Mouse (Mus musculus) forebrain, embryonic 16.5 days (tissue): Measurements from ENCODE around the gene Adora3. TPM values are rescaled to one million over a fixed set of nuclear protein-coding genes. Genes with fewer than 3 reads are reported as not detected.
A peak's percentile ranks its signal among the peaks of the same experiment; 100 is the strongest.

ENCODE experiments used
- ATAC-seq: fragments of 200-750 bp; cut with Nextera tagmentation; 2 replicates; pipeline ENCODE4 v1.8.0; 2017; ENCODE audit warnings: mild to moderate bottlenecking, moderate library complexity
- H3K27ac ChIP-seq: fragments of 300-500 bp; sonication (generic); 2 replicates; pipeline ENCODE4 v1.5.1; 2014; ENCODE audit warnings: low read length, control low read depth
- H3K27me3 ChIP-seq: fragments of 300-500 bp; sonication (generic); replicated peaks from 2 replicates; pipeline ENCODE4 v1.6.1; 2014; ENCODE audit warnings: low read length; ENCODE audit not compliant: control insufficient read depth, insufficient read depth
- H3K36me3 ChIP-seq: fragments of 300-500 bp; sonication (generic); 2 replicates; pipeline ENCODE4 v1.6.1; 2014; ENCODE audit not compliant: control insufficient read depth, insufficient read depth
- H3K4me1 ChIP-seq: fragments of 300-500 bp; sonication (generic); replicated peaks from 2 replicates; pipeline ENCODE4 v1.6.1; 2014; ENCODE audit warnings: low read length; ENCODE audit not compliant: control insufficient read depth, insufficient read depth
- H3K4me2 ChIP-seq: fragments of 300-500 bp; sonication (generic); 2 replicates; pipeline ENCODE4 v1.6.1; 2014; ENCODE audit warnings: mild to moderate bottlenecking, low read length, control low read depth
- H3K4me3 ChIP-seq: fragments of 300-500 bp; sonication (generic); replicated peaks from 2 replicates; pipeline ENCODE4 v1.5.1; 2014; ENCODE audit warnings: mild to moderate bottlenecking, low read length, control low read depth
- H3K9ac ChIP-seq: fragments of 300-500 bp; sonication (generic); replicated peaks from 2 replicates; pipeline ENCODE4 v1.6.1; 2014; ENCODE audit warnings: low read depth, low read length, control low read depth
- H3K9me3 ChIP-seq: fragments of 300-500 bp; sonication (generic); 2 replicates; pipeline ENCODE4 v1.6.1; 2016; ENCODE audit warnings: low read length; ENCODE audit not compliant: control insufficient read depth
- WGBS: fragments of 180-500 bp; shearing (Covaris S2); extraction: QIAGEN DNeasy Blood & Tissue Kit; methylation state at CpG from one replicate; pipeline ENCODE4 v1.1.7; 2014; 5-methylcytosine and 5-hydroxymethylcytosine counted together
- polyA plus RNA-seq: library from polyadenylated mRNA; unstranded; fragments of >200 nt; fragmentation: Nextera tagmentation; extraction: Ambion mirVana; gene quantifications from 2 replicates; pipeline ENCODE4 v1.2.1, GENCODE M21; 2015

The Adora3 gene
- polyA plus RNA-seq, 1 experiment from 2014 or later = 0.11 TPM

DNA sequence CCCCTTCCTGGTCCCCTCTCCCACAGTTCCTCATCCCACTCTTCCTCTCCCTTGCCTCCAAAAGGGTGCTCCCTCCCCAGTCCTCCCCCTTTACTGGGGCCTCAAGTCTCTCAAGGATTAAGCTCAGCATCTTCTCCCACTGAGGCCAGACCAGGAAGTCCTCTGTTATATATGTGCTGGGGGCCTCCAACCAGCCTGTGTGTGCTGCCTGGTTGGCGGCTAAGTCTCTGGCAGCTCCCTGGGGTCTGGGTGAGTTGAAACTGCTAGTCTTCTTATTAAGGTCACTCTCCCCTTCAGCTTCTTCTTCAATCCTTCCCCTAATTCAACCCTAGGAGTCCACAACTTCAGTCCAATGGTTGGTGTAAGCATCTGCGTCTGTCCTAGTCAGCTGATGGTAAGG is 12.5 kb downstream of the Adora3 start:
- H3K27me3 ChIP-seq = no peaks in the 10 kb centered on the region
- H3K9ac ChIP-seq = no peak overlapping the region
- no peaks in the 10 kb centered on the region for H3K36me3 ChIP-seq
- no peaks in the 10 kb centered on the region for H3K4me1 ChIP-seq
- no peak for ATAC-seq
- no peak overlapping the region for H3K27ac ChIP-seq
- H3K9me3 ChIP-seq = no peaks in the 10 kb centered on the region
- WGBS = 93% methylated on average over 2 of the region's 2 CpGs
- no peak overlapping the region for H3K4me2 ChIP-seq
- no peak overlapping the region for H3K4me3 ChIP-seq

DNA sequence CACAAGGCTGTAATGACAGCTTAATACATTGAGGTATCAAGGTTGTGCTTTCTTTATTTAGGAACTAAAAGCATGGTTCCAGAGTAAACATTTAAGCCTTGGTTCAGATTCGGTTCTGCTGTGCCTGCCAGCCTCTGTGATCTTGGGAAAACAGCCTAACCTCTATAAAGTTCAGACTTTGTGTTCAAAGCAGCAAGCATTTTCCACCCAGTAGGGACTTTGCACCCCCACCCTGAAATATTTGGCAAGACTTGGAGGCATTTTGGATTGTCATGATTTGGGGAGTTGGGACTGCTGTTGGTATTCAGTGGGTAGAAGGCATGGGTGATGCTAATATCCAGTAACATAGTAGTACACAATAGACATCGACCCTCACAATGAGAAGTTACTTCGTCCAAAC is 18.3 kb downstream of the Adora3 start:
- no peak for ATAC-seq
- no peaks in the 10 kb centered on the region for H3K9me3 ChIP-seq
- H3K27ac ChIP-seq = no peak overlapping the region

DNA sequence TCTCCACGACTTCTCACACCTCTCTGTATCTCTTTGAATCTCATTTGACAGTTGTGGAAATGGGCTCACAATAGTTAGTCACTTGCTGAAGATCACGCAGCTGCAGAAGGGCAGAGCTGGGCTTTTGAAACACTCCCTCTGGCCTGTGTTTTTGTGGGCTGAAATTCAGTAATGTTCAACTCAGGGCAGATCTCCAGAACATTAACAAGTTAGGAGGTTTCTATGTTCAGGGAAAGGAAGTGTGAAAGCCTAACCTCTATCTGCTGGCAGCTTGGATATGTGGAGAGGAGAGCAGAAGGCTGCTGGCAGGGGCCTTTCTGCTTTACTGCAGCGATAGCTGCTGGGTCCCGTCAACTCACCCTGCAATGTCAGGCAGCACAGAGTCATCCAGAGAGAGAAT is 19.6 kb downstream of the Adora3 start:
- Histone ChIP-seq H3K4me3 (no peak overlapping the region), H3K9ac (no peak overlapping the region), H3K9me3 (no peaks in the 10 kb centered on the region), H3K4me2 (no peak overlapping the region), H3K4me1 (no peaks in the 10 kb centered on the region), H3K27me3 (no peaks in the 10 kb centered on the region), H3K27ac (no peak overlapping the region), H3K36me3 (no peaks in the 10 kb centered on the region)
- 70% methylated on average over 4 of the region's 4 CpGs for WGBS
- ATAC-seq = no peak

More for the DNA sequence above, 18.3 kb downstream of the Adora3 start:
- Histone ChIP-seq H3K27me3 (no peaks in the 10 kb centered on the region), H3K4me2 (no peak overlapping the region), H3K36me3 (no peaks in the 10 kb centered on the region), H3K9ac (no peak overlapping the region), H3K4me3 (no peak overlapping the region), H3K4me1 (no peaks in the 10 kb centered on the region)
- 73% methylated on average over 3 of the region's 3 CpGs for WGBS

DNA sequence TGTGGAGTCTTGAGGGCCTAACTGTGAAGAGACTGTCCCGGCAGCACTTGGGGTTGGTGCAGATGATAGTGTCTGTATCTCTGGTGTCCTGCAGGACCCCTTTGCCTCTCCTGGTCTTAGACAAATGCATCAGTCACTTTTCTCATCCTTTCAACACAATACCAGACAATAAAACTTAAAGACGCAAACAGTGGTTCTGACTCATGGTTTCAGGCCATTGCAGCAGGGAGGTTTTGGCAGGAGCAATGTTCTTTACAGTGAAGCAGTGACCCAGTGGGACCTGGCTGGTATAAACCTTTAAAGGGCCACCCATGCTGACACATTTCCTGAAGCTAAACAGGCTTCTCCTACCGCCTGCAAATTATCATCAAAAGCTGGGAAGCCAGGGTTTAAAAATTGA is 20.5 kb downstream of the Adora3 start:
- WGBS = 87% methylated on average over 3 of the region's 3 CpGs
- H3K27ac ChIP-seq = no peak overlapping the region
- no peak for ATAC-seq

DNA sequence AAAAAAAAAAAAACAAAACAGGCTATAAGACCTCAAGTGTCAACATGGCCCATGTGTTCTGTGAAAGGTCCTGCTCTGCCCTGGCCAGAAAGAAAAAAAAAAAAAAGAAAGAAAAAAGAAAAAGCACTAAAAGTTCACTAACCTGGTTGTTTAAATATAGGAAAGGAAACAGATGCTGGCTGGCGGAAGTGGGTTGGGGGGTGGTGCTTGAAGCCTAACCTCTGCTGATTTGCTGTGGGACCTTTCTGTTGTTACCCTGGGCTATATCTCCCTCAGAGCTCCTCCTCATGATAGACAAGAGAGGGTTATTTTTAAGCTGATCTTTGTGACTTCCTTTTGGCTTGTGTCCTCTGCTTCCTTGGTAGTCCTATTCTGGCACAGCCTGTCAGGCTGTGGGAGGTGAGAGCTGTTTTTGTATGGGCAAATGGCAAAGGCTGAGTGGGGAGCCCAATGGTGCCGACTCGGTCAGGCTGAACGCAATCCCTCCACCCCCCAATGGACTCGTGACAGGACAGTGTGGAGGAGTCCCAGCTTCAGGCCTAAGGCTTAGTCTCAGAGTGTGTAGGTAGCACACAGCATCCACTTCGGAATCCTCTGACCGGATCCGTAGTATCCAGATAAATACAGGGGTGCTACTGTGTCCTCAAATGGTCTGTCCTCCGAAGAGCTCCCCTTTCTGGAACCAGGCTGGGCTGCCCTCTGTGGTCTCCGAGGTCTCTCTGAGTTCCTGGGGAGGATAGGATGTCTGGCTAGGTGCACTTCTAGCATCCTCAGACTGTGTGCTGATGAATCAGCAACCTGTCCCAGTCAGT is 21.3 kb downstream of the Adora3 start:
- H3K27me3 ChIP-seq = no peaks in the 10 kb centered on the region
- H3K27ac ChIP-seq = no peak overlapping the region
- ATAC-seq = no peak
- H3K4me2 ChIP-seq = no peak overlapping the region
- no peak overlapping the region for H3K4me3 ChIP-seq
- no peaks in the 10 kb centered on the region for H3K4me1 ChIP-seq
- H3K9ac ChIP-seq = no peak overlapping the region
- H3K9me3 ChIP-seq = no peaks in the 10 kb centered on the region
- 82% methylated on average over 10 of the region's 10 CpGs for WGBS
- no peaks in the 10 kb centered on the region for H3K36me3 ChIP-seq

More for the DNA sequence above, 20.5 kb downstream of the Adora3 start:
- Histone ChIP-seq H3K36me3 (no peaks in the 10 kb centered on the region), H3K9ac (no peak overlapping the region), H3K4me3 (no peak overlapping the region), H3K9me3 (no peaks in the 10 kb centered on the region), H3K4me2 (no peak overlapping the region), H3K27me3 (no peaks in the 10 kb centered on the region), H3K4me1 (no peaks in the 10 kb centered on the region)

DNA sequence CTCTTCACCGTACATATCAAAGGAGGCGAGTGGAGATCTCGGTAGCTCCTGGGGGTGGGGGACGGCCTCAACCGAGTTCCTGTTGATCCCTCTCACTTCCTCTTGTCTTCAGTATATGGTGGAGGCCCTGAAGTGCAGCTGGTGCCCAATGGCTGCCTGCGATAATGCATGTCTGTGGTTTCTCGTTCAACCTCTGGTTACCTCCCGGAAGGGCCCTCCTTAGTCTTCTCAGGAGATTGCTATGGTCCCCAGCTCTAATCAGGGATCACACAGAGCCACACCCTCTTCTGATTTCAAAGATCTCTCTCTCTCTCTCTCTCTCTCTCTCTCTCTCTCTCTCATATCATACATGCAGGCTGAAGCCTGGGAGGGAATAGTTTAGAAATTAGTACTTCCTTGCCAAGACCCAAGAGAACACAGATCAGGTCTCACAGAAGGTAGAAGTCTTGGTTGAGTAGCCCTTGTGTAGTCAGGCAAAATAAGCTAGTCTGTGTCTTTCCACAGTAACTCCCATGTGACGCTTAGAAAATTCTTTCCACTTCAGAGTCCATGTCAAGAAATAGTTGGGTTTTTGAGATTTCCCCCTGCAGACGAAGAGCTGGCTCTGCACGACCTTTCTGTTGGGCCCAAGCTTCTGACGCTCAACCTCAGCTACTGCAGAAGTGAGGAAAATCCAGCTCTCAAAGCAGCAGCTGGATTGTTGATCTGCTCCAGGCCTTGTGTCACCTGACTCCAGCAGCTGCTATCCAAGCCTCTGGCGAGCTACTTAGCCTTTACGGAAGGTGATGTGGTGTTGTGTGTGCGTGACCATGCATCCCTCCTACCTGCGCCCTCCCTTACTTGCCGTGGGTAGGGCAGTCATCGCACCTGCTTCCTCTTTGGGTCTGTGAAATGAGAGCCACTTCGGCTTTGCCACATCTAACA is 22.2 kb downstream of the Adora3 start:
- no peak for ATAC-seq
- H3K36me3 ChIP-seq = no peaks in the 10 kb centered on the region
- 91% methylated on average over 19 of the region's 19 CpGs for WGBS
- H3K4me2 ChIP-seq = no peak overlapping the region
- H3K27ac ChIP-seq = no peak overlapping the region
- H3K9me3 ChIP-seq = no peaks in the 10 kb centered on the region
- no peaks in the 10 kb centered on the region for H3K4me1 ChIP-seq
- no peak overlapping the region for H3K9ac ChIP-seq
- no peaks in the 10 kb centered on the region for H3K27me3 ChIP-seq
- no peak overlapping the region for H3K4me3 ChIP-seq

DNA sequence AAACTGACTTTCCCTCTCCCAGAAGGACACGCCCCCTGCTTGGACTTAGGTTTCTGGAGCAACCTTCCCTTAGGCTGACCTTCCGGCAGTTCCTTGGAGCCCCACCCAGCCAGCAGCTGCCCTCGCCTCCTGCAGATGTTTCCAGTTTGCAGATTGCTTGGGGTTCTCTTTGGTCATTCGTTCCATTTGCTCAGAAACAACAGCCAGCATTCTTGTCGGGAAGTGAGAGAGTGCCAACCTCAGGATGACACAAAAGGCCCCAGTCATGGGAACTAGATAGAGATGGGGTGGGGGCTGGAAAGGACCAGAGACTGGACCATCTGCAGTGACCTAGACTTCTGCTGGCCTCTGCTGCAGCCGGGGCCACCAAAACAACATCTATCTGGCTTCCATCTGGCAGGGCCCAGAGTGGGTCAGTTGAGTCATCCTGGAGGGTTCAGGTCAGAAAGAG is 23.3 kb downstream of the Adora3 start:
- no peaks in the 10 kb centered on the region for H3K9me3 ChIP-seq
- no peak overlapping the region for H3K4me2 ChIP-seq
- H3K27me3 ChIP-seq = no peaks in the 10 kb centered on the region
- H3K27ac ChIP-seq = no peak overlapping the region
- H3K4me3 ChIP-seq = no peak overlapping the region
- no peak for ATAC-seq
- H3K9ac ChIP-seq = no peak overlapping the region
- WGBS = 80% methylated on average over 6 of the region's 6 CpGs
- no peaks in the 10 kb centered on the region for H3K4me1 ChIP-seq
- H3K36me3 ChIP-seq = no peaks in the 10 kb centered on the region

DNA sequence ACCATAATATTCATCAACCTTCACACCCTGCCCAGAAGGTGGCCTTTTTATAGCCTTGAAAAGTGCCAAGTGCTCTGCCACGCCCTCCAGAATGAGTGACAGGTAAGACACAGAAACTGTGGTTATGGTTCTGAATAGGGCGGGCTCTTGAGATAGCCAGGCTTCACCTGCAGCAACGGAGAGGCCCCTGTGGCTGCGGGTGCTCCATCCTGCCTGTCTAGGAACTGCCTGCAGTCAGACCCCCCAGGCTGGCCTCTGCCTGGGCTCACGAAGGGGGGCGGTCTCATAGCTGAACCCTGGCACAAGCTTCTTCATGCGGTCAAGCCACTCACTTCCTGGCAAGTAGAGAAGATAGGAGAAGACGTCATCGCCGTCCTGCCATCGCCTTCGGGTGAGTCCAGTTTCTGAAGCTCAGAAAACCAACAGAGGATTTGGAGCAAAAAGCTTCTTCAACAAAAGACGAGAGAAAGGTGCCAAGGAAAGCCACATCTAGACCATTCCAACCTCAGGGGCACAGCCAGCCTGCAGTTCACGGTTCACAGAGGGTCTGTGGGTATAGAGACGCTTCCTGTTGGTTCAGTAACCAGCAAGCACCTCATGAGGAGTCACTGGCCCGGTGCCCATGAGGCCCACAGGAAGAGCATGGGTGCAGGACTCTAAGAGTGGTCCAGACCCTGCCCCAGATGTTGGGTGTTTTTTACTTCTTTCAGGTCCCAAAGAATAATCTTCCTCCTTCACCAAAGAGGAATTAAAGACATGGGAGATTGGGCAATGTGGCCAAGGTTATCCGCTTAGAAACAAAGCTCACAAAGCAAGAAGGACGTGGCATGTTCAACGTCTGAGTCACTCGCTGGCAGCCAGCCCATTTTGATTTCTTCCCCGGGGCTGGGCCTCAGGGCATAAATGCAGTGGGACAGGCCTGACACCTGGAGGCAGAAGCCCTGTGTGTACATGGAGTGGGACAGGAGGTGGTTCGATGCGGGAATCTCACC is 24.2 kb downstream of the Adora3 start:
- no peak overlapping the region for H3K4me3 ChIP-seq
- 75% methylated on average over 23 of the region's 23 CpGs for WGBS

More for the DNA sequence above, 24.2 kb downstream of the Adora3 start:
- H3K9me3 ChIP-seq = no peaks in the 10 kb centered on the region
- no peaks in the 10 kb centered on the region for H3K36me3 ChIP-seq
- H3K4me1 ChIP-seq = no peaks in the 10 kb centered on the region
- no peak overlapping the region for H3K4me2 ChIP-seq
- H3K27me3 ChIP-seq = no peaks in the 10 kb centered on the region
- no peak overlapping the region for H3K27ac ChIP-seq
- ATAC-seq = peak; percentile 44; the same call in 1 of the 2 replicates
- H3K9ac ChIP-seq = no peak overlapping the region
